Mouse (Mus musculus) bone marrow macrophage, adult 2 months (primary cell): ENCODE measurements around the gene Pde2a.

Source experiments
- CTCF ChIP-seq: IDR thresholded peaks from 2 replicates; pipeline ENCODE4 v1.5.1; 2012; ENCODE audit warnings: low read depth, mild to moderate bottlenecking, low read length, moderate library complexity
- POLR2A ChIP-seq: IDR thresholded peaks from 2 replicates; pipeline ENCODE4 v1.6.1; 2012; ENCODE audit warnings: mild to moderate bottlenecking, low read depth, low read length, borderline replicate concordance

- no peak for TF ChIP-seq POLR2A
- no peak for TF ChIP-seq CTCF
These were observed 42.3 kb downstream of the Pde2a start for GRCm38 (mm10) chr7:101463665-101464271.
